Mouse (Mus musculus) bone marrow, adult 2 months (tissue): ENCODE data around the gene Ephb2.

ENCODE experiments used
- CTCF ChIP-seq: fragments of 200-500 bp; IDR thresholded peaks from 2 replicates; pipeline ENCODE4 v1.5.1; 2011; ENCODE audit warnings: low read length, control low read depth; ENCODE audit not compliant: control insufficient read depth, insufficient read depth
- POLR2A ChIP-seq: fragments of 200-500 bp; IDR thresholded peaks from 2 replicates; pipeline ENCODE4 v1.6.1; 2011; ENCODE audit warnings: low read depth, mild to moderate bottlenecking, control low read depth, low read length, borderline replicate concordance; ENCODE audit not compliant: control insufficient read depth

- TF ChIP-seq CTCF (no peak), POLR2A (no peak)
These were observed 199.8 kb downstream of the Ephb2 start for GRCm38 (mm10) chr4:136635995-136636394.
